Mouse (Mus musculus): ENCODE results near the gene Fras1. TPM values are rescaled to one million over a fixed set of nuclear protein-coding genes. Genes with fewer than 3 reads are reported as not detected.
A peak's percentile ranks its signal among the peaks of the same experiment; 100 is the strongest.

Fras1 gene
- polyA plus RNA-seq, 1 experiment from 2014 or later, result 12.8 TPM

DNA sequence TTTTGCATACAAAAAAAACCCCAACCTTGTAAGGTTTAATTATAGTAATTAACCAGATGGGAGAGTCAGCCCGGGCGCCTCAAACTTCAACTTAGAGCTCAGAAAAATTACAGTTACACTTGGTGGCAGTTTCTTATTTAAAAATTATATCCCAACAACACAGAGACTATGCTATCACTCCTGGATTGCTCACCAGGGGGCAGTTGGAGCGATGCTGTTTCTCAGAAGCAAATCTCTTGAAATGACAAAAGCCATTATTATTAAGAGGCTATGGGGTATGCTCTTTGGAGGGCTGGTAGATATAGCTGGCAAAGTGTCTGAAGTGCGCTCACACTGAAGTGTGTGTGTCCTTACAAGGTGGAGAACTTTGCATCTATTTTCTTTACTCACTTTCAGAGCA lies 2.5 kb downstream of the Fras1 start:
- Histone ChIP-seq H3K27me3 (ENCODE audit: low read depth, poor library complexity, severe bottlenecking) (0 out of 2 replicates have a peak, but pooled peaks cover 15% of the 10 kb centered on the region), H3K27ac (no peak overlapping the region), H3K4me1 (peaks cover 17% of the 10 kb centered on the region), H3K9me3 (replicated peaks) (no peaks in the 10 kb centered on the region), H3K36me3 (no peaks in the 10 kb centered on the region), H3K4me3 (no peak overlapping the region)
- no peak for DNase-seq (ENCODE audit: low spot score)
- WGBS, result 70% methylated on average over 4 of the region's 4 CpGs

DNA sequence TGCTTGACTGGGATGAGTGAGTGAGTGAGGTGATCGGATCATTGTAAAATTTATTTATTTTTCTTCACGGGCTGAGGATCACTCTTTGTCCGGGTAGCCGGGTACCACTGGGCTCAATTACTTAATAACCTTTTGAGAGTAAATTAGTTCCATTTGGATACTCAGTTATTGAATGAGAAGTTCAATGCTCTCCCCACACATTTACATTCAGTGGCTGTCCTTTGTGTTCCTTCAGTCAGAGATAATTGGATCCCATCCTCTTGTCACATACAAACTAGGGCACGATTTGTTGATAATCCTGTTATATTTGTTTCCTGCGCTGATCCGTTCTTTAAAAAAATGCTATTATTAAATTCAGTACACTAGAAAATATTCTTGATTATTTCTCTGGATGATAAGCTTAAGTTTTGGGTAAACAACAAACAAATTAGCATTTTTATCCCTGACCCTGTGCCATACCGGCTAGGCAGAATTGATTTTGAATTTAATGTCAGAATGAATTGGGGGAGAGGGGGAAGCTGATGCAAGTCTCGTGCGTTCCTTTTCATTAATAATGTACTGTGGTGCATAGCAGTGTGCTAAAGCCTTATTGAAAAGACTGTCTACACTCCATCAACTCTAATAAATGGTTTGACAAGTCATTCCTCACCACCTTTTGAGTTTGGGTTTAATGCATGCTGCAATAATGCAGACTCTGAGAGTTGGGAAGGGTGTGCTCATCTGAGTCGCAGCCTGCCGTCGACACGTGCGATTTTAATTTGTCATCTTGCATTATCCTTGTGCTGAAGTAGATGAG lies 12.6 kb downstream of the Fras1 start:
- no peak for DNase-seq (ENCODE audit: low spot score)
- Histone ChIP-seq H3K4me3 (no peak overlapping the region), H3K9me3 (replicated peaks) (no peaks in the 10 kb centered on the region), H3K27ac (no peak overlapping the region), H3K4me1 (no peaks in the 10 kb centered on the region), H3K27me3 (ENCODE audit: low read depth, poor library complexity, severe bottlenecking) (no peaks in the 10 kb centered on the region), H3K36me3 (no peaks in the 10 kb centered on the region)
- 93% methylated on average over 15 of the region's 15 CpGs for WGBS

- WGBS, result 95% methylated on average over 8 of the region's 8 CpGs
- Histone ChIP-seq H3K36me3 (no peaks in the 10 kb centered on the region), H3K4me1 (no peaks in the 10 kb centered on the region), H3K9me3 (replicated peaks) (no peaks in the 10 kb centered on the region), H3K27me3 (ENCODE audit: low read depth, poor library complexity, severe bottlenecking) (no peaks in the 10 kb centered on the region), H3K4me3 (no peak overlapping the region), H3K27ac (no peak overlapping the region)
- no peak for DNase-seq (ENCODE audit: low spot score)
Observed at GRCm38 (mm10) chr5:96388306-96388705, 14.6 kb downstream of the Fras1 start.

DNA sequence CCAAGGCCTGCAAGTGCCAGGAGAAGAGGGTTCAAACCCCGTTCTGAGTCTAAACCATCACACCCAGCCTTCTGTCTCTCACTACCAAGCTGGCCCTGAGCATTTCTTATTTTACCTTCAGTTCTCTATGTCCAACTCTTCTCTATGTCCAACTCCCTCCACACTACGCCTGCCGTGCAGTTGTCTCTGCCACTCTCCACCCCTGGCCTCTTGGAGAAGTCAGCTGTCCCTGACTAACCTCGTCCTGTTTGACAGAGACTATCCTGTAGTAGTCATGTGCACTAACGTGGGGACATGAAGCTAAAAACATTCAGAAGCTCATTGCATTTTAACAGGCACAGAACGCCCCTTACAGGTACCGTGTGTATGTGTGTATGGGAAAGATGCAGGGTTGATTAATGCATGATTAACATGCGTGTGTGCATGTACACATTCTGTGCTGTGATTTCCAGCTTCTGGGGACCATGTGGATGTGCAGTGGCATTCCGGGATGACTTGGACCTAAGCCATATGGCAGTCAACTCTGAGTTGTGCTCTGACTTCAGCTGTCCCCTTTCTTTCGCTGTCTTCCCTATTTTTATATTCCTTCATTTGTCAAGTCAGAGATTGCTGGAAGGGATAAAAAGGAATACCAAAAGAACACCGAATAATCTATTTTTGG lies 16.3 kb downstream of the Fras1 start:
- no peak for DNase-seq (ENCODE audit: low spot score)
- Histone ChIP-seq H3K27me3 (ENCODE audit: low read depth, poor library complexity, severe bottlenecking) (no peaks in the 10 kb centered on the region), H3K27ac (no peak overlapping the region), H3K4me3 (no peak overlapping the region), H3K4me1 (no peaks in the 10 kb centered on the region), H3K9me3 (replicated peaks) (no peaks in the 10 kb centered on the region), H3K36me3 (no peaks in the 10 kb centered on the region)
- 94% methylated on average over 11 of the region's 11 CpGs for WGBS

- WGBS, result 88% methylated on average over 4 of the region's 4 CpGs
- Histone ChIP-seq H3K4me1 (peaks cover 6% of the 10 kb centered on the region; the same call in 1 of the 2 replicates), H3K27me3 (ENCODE audit: low read depth, poor library complexity, severe bottlenecking) (no peaks in the 10 kb centered on the region), H3K27ac (no peak overlapping the region), H3K9me3 (replicated peaks) (no peaks in the 10 kb centered on the region), H3K36me3 (no peaks in the 10 kb centered on the region), H3K4me3 (no peak overlapping the region)
- DNase-seq (ENCODE audit: low spot score), result no peak
Observed at GRCm38 (mm10) chr5:96391086-96391485, 17.3 kb downstream of the Fras1 start.

DNA sequence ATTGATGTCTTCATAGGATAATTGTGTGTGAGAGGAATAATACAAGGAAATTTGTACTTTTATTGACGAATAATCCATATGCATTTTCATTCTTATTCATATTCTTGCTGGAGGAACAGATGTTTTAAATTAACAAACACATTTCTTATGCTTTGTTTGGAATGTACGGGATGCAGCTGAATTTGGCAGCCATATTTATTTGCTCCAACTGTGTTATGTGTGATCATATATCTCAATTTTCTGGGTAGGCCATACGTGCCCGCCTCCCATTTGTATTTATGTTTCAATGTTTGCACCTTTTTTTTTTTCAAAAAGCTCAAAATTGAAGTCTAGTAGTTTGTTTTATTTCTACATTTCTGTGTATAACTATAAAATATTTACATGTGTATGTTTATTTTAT lies 21.2 kb downstream of the Fras1 start:
- DNase-seq (ENCODE audit: low spot score), result no peak
- WGBS, result 92% methylated on average over 4 of the region's 4 CpGs
- no peaks in the 10 kb centered on the region for H3K9me3 ChIP-seq (replicated peaks)

GRCm38 (mm10) chr5:96395786-96396650 lies 22.3 kb downstream of the Fras1 start:
- H3K27me3 ChIP-seq (ENCODE audit: low read depth, poor library complexity, severe bottlenecking), result no peaks in the 10 kb centered on the region
- H3K36me3 ChIP-seq, result no peaks in the 10 kb centered on the region
- H3K4me3 ChIP-seq, result no peak overlapping the region
- peak overlapping the region; percentile 51 for H3K27ac ChIP-seq
- WGBS, result 49% methylated on average over 5 of the region's 5 CpGs
- no peaks in the 10 kb centered on the region for H3K9me3 ChIP-seq (replicated peaks)
- H3K4me1 ChIP-seq, result peaks cover 10% of the 10 kb centered on the region; the same call in 1 of the 2 replicates
- no peak for DNase-seq (ENCODE audit: low spot score)

More for the DNA sequence above, 21.2 kb downstream of the Fras1 start:
- Histone ChIP-seq H3K4me3 (no peak overlapping the region), H3K4me1 (peaks cover 10% of the 10 kb centered on the region; the same call in 1 of the 2 replicates), H3K27ac (no peak overlapping the region), H3K36me3 (no peaks in the 10 kb centered on the region), H3K27me3 (ENCODE audit: low read depth, poor library complexity, severe bottlenecking) (no peaks in the 10 kb centered on the region)

GRCm38 (mm10) chr5:96402555-96402954 lies 28.8 kb downstream of the Fras1 start:
- no peak overlapping the region for H3K4me3 ChIP-seq
- no peaks in the 10 kb centered on the region for H3K4me1 ChIP-seq
- no peaks in the 10 kb centered on the region for H3K9me3 ChIP-seq (replicated peaks)
- H3K27ac ChIP-seq, result no peak overlapping the region
- no peaks in the 10 kb centered on the region for H3K27me3 ChIP-seq (ENCODE audit: low read depth, poor library complexity, severe bottlenecking)
- 76% methylated on average over 3 of the region's 3 CpGs for WGBS
- no peaks in the 10 kb centered on the region for H3K36me3 ChIP-seq
- no peak for DNase-seq (ENCODE audit: low spot score)

GRCm38 (mm10) chr5:96405139-96405842 lies 31.5 kb downstream of the Fras1 start:
- no peak for DNase-seq (ENCODE audit: low spot score)
- Histone ChIP-seq H3K9me3 (replicated peaks) (no peaks in the 10 kb centered on the region), H3K4me1 (no peaks in the 10 kb centered on the region), H3K36me3 (no peaks in the 10 kb centered on the region), H3K4me3 (no peak overlapping the region), H3K27me3 (ENCODE audit: low read depth, poor library complexity, severe bottlenecking) (no peaks in the 10 kb centered on the region), H3K27ac (no peak overlapping the region)
- 67% methylated on average over 8 of the region's 8 CpGs for WGBS

GRCm38 (mm10) chr5:96408291-96408690 lies 34.5 kb downstream of the Fras1 start:
- Histone ChIP-seq H3K9me3 (replicated peaks) (no peaks in the 10 kb centered on the region), H3K4me3 (no peak overlapping the region), H3K4me1 (no peaks in the 10 kb centered on the region), H3K27me3 (ENCODE audit: low read depth, poor library complexity, severe bottlenecking) (no peaks in the 10 kb centered on the region), H3K27ac (no peak overlapping the region), H3K36me3 (no peaks in the 10 kb centered on the region)
- WGBS, result 84% methylated on average over 2 of the region's 2 CpGs
- DNase-seq (ENCODE audit: low spot score), result no peak

- no peaks in the 10 kb centered on the region for H3K36me3 ChIP-seq
- DNase-seq (ENCODE audit: low spot score), result no peak
- no peaks in the 10 kb centered on the region for H3K4me1 ChIP-seq
- no peaks in the 10 kb centered on the region for H3K27me3 ChIP-seq (ENCODE audit: low read depth, poor library complexity, severe bottlenecking)
- H3K4me3 ChIP-seq, result no peak overlapping the region
- WGBS, result 74% methylated on average over 11 of the region's 11 CpGs
- H3K9me3 ChIP-seq (replicated peaks), result no peaks in the 10 kb centered on the region
- no peak overlapping the region for H3K27ac ChIP-seq
Observed at GRCm38 (mm10) chr5:96412754-96413394, 39.1 kb downstream of the Fras1 start.

DNA sequence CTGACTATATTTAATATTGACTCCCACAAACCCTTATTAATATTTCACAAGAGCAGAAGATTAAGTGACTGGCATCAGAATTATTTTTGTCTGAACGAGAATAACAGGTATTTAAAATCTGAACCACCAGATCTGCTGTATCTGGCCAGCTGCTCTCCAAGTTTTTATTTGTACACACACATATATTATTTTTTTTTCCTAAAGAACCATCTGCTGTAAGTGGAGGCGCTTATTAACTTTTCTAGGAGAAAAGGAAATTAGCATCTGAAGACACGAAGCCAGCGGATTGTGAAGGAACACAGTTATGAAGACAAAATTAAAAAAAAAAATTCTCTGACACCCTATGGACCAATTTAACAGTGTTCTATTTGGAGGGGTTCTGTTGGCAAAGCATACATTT lies 43.4 kb downstream of the Fras1 start:
- Histone ChIP-seq H3K27me3 (ENCODE audit: low read depth, poor library complexity, severe bottlenecking) (no peaks in the 10 kb centered on the region), H3K36me3 (no peaks in the 10 kb centered on the region), H3K27ac (no peak overlapping the region), H3K4me3 (no peak overlapping the region), H3K9me3 (replicated peaks) (no peaks in the 10 kb centered on the region), H3K4me1 (peaks cover 10% of the 10 kb centered on the region)
- 94% methylated on average over 4 of the region's 4 CpGs for WGBS
- no peak for DNase-seq (ENCODE audit: low spot score)
